Mouse (Mus musculus) ES-E14 (cell line): ENCODE measurements around the gene Rnf111.

Experiments
- CHD2 ChIP-seq: IDR thresholded peaks from 2 replicates; pipeline ENCODE4 v1.6.1; 2014; ENCODE audit warnings: mild to moderate bottlenecking, low read depth, low read length, inconsistent platforms
- HCFC1 ChIP-seq: IDR thresholded peaks from 2 replicates; pipeline ENCODE4 v1.6.1; 2012; ENCODE audit warnings: low read length, inconsistent platforms, borderline replicate concordance; ENCODE audit not compliant: insufficient read depth
- ZNF384 ChIP-seq: IDR thresholded peaks from 2 replicates; pipeline ENCODE4 v1.6.1; 2012; ENCODE audit warnings: low read depth, low read length, inconsistent platforms

DNA sequence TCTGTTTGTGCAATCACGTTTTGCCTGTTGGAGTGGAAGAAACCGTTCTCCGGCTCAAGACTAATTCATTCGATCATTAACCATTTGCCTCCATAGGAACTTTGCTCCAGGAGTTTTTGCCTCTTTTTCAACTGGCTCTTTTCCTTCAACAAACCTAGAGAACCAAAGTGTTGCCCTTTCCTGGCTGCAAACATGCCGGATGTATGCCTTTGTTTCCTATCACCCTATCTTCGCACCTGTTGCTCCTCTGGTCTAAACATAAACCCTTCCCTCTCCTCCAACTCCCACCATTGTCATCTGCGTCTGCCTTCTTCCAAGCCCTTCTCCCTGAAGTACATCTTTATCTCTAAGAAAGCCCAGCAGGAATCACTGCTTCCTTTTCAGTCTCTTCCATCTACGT, 3.3 kb upstream of the Rnf111 start:
- TF ChIP-seq HCFC1 (no peak), CHD2 (no peak), ZNF384 (no peak)
